Mouse (Mus musculus) lung, embryonic 14.5 days (tissue): ENCODE data around the gene Ncln. TPM values are rescaled to one million over a fixed set of nuclear protein-coding genes. Genes with fewer than 3 reads are reported as not detected.
A peak's percentile ranks its signal among the peaks of the same experiment; 100 is the strongest.

Source experiments
- ATAC-seq: fragments of 200-750 bp; cut with Nextera tagmentation; 2 replicates; pipeline ENCODE4 v1.8.0; 2017; ENCODE audit warnings: mild to moderate bottlenecking, moderate TSS enrichment, moderate library complexity; ENCODE audit not compliant: insufficient read depth
- DNase-seq: peaks from one replicate; pipeline ENCODE4 v3.0.0-alpha.2; 2015
- H3K27ac ChIP-seq: fragments of 300-500 bp; sonication (generic); 2 replicates; pipeline ENCODE4 v1.5.1; 2014; ENCODE audit warnings: low read depth, mild to moderate bottlenecking, moderate library complexity
- H3K27me3 ChIP-seq: fragments of 300-500 bp; sonication (generic); 2 replicates; pipeline ENCODE4 v1.6.1; 2014; ENCODE audit warnings: low read length, control low read depth; ENCODE audit not compliant: insufficient read depth
- H3K36me3 ChIP-seq: fragments of 300-500 bp; sonication (generic); 2 replicates; pipeline ENCODE4 v1.6.1; 2014; ENCODE audit warnings: control low read depth; ENCODE audit not compliant: insufficient read depth
- H3K4me1 ChIP-seq: fragments of 300-500 bp; sonication (generic); 2 replicates; pipeline ENCODE4 v1.6.1; 2014; ENCODE audit warnings: antibody characterized with exemption, control low read depth; ENCODE audit not compliant: insufficient read depth
- H3K4me2 ChIP-seq: fragments of 300-500 bp; sonication (generic); 2 replicates; pipeline ENCODE4 v1.6.1; 2014; ENCODE audit warnings: mild to moderate bottlenecking
- H3K4me3 ChIP-seq: fragments of 300-500 bp; sonication (generic); 2 replicates; pipeline ENCODE4 v1.5.1; 2014; ENCODE audit warnings: low read depth, low read length
- H3K9ac ChIP-seq: fragments of 300-500 bp; sonication (generic); 2 replicates; pipeline ENCODE4 v1.6.1; 2014
- H3K9me3 ChIP-seq: fragments of 300-500 bp; sonication (generic); 2 replicates; pipeline ENCODE4 v1.6.1; 2016; ENCODE audit warnings: low read depth, low read length, control low read depth
- CTCF ChIP-seq: IDR thresholded peaks from 2 replicates; pipeline ENCODE4 v1.5.1; 2016; ENCODE audit warnings: antibody characterized with exemption, low read depth
- WGBS: fragments of 180-500 bp; shearing (Covaris S2); extraction: QIAGEN DNeasy Blood & Tissue Kit; methylation state at CpG from one replicate; pipeline ENCODE4 v1.1.7; 2014; 5-methylcytosine and 5-hydroxymethylcytosine counted together
- polyA plus RNA-seq: library from polyadenylated mRNA; unstranded; fragments of >200 nt; fragmentation: Nextera tagmentation; extraction: Ambion mirVana; gene quantifications from 2 replicates; pipeline ENCODE4 v1.2.1, GENCODE M21; 2014

Gene Ncln
- polyA plus RNA-seq, 1 experiment from 2014 or later = 97.3 TPM

GRCm38 (mm10) chr10:81486496-81486895 is 9.7 kb downstream of the Ncln start:
- 86% methylated on average over 10 of the region's 10 CpGs for WGBS
- TF ChIP-seq CTCF = no peak
- ATAC-seq = no peak
- no peak for DNase-seq
- H3K9me3 ChIP-seq = no peaks in the 10 kb centered on the region
- H3K4me1 ChIP-seq = no peaks in the 10 kb centered on the region
- peaks cover 48% of the 10 kb centered on the region for H3K36me3 ChIP-seq
- H3K9ac ChIP-seq = no peak overlapping the region
- H3K4me2 ChIP-seq = no peak overlapping the region
- peaks cover 10% of the 10 kb centered on the region for H3K27me3 ChIP-seq
- H3K4me3 ChIP-seq = no peak overlapping the region
- no peak overlapping the region for H3K27ac ChIP-seq

- no peak for ATAC-seq
- Histone ChIP-seq H3K27me3 (peaks cover 19% of the 10 kb centered on the region), H3K9ac (no peak overlapping the region), H3K36me3 (peaks cover 39% of the 10 kb centered on the region), H3K27ac (no peak overlapping the region), H3K4me2 (no peak overlapping the region), H3K9me3 (no peaks in the 10 kb centered on the region), H3K4me3 (no peak overlapping the region), H3K4me1 (no peaks in the 10 kb centered on the region)
- WGBS = 66% methylated on average over 7 of the region's 7 CpGs
- no peak for DNase-seq
- TF ChIP-seq CTCF = no peak
Observed at GRCm38 (mm10) chr10:81485479-81486018, 10.6 kb downstream of the Ncln start.

- Histone ChIP-seq H3K4me1 (no peaks in the 10 kb centered on the region), H3K9me3 (no peaks in the 10 kb centered on the region), H3K27ac (no peak overlapping the region), H3K9ac (no peak overlapping the region), H3K4me3 (no peak overlapping the region), H3K4me2 (no peak overlapping the region), H3K36me3 (peaks cover 35% of the 10 kb centered on the region), H3K27me3 (peaks cover 21% of the 10 kb centered on the region)
- WGBS = 29% methylated on average over 2 of the region's 2 CpGs
- ATAC-seq = no peak
- peak; percentile 18; the same call in 1 of the 2 replicates for TF ChIP-seq CTCF
- no peak for DNase-seq
Observed at GRCm38 (mm10) chr10:81485060-81485449, 11.1 kb downstream of the Ncln start.

GRCm38 (mm10) chr10:81484441-81485059 is 11.6 kb downstream of the Ncln start:
- peaks cover 30% of the 10 kb centered on the region for H3K36me3 ChIP-seq
- H3K9me3 ChIP-seq = no peaks in the 10 kb centered on the region
- DNase-seq (no peak), ATAC-seq (no peak)
- H3K4me3 ChIP-seq = no peak overlapping the region
- H3K27ac ChIP-seq = no peak overlapping the region
- H3K27me3 ChIP-seq = peaks cover 21% of the 10 kb centered on the region
- 52% methylated on average over 6 of the region's 6 CpGs for WGBS
- H3K4me1 ChIP-seq = no peaks in the 10 kb centered on the region
- H3K9ac ChIP-seq = no peak overlapping the region
- H3K4me2 ChIP-seq = no peak overlapping the region
- TF ChIP-seq CTCF = no peak

GRCm38 (mm10) chr10:81483983-81484382 is 12.2 kb downstream of the Ncln start:
- peak; percentile 55 for DNase-seq
- TF ChIP-seq CTCF = peak; percentile 69
- H3K4me3 ChIP-seq = no peak overlapping the region
- H3K9ac ChIP-seq = no peak overlapping the region
- H3K36me3 ChIP-seq = peaks cover 25% of the 10 kb centered on the region
- 16% methylated on average over 9 of the region's 9 CpGs for WGBS
- no peak overlapping the region for H3K27ac ChIP-seq
- peaks cover 21% of the 10 kb centered on the region for H3K27me3 ChIP-seq
- no peak overlapping the region for H3K4me2 ChIP-seq
- no peak for ATAC-seq
- H3K9me3 ChIP-seq = no peaks in the 10 kb centered on the region
- no peaks in the 10 kb centered on the region for H3K4me1 ChIP-seq

- Histone ChIP-seq H3K4me2 (peak within 1 kb of the TSS; percentile 76), H3K4me3 (peak within 1 kb of the TSS; percentile 39), H3K36me3 (peaks cover 10% of the 10 kb centered on the region), H3K4me1 (no peaks in the 10 kb centered on the region), H3K27me3 (peaks cover 21% of the 10 kb centered on the region), H3K9me3 (no peaks in the 10 kb centered on the region), H3K27ac (no peak within 1 kb of the TSS), H3K9ac (peak within 1 kb of the TSS; percentile 41; the same call in 1 of the 2 replicates)
- peak; percentile 49; the same call in 1 of the 2 replicates for TF ChIP-seq CTCF
- ATAC-seq = peak; percentile 25; the same call in 1 of the 2 replicates
- 0% methylated on average over 36 of the region's 36 CpGs for whole genome bisulfite sequencing
- peak; percentile 65 for DNase-seq
Observed at GRCm38 (mm10) chr10:81482533-81482889, 13.7 kb downstream of the Ncln start, which contains the start of gene Celf5. TSS of gene Celf5 (minus strand) at chr10:81482709.

- peak overlapping the region; percentile 41; the same call in 1 of the 2 replicates for H3K9ac ChIP-seq
- no peaks in the 10 kb centered on the region for H3K9me3 ChIP-seq
- DNase-seq (no peak), ATAC-seq (0 out of 2 replicates have a peak, but pooled peaks have one; percentile 2)
- H3K4me3 ChIP-seq = peak overlapping the region; percentile 39
- H3K36me3 ChIP-seq = peaks cover 4% of the 10 kb centered on the region
- H3K27me3 ChIP-seq = peaks cover 21% of the 10 kb centered on the region
- H3K27ac ChIP-seq = no peak overlapping the region
- WGBS = 4% methylated on average over 35 of the region's 35 CpGs
- TF ChIP-seq CTCF = no peak
- no peaks in the 10 kb centered on the region for H3K4me1 ChIP-seq
- peak overlapping the region; percentile 76 for H3K4me2 ChIP-seq
Observed at GRCm38 (mm10) chr10:81481605-81482532, 14.3 kb downstream of the Ncln start.
